Mouse (Mus musculus) stomach, postnatal 0 days (tissue): ENCODE data around the gene Olfr9. TPM values are rescaled to one million over a fixed set of nuclear protein-coding genes. Genes with fewer than 3 reads are reported as not detected.
"Not testable (repeated sequence)": the region's sequence is repeated elsewhere in the genome, so short reads cannot be mapped to it uniquely, and the experiment has no call there.

Experiments used
- ATAC-seq: fragments of 200-750 bp; cut with Nextera tagmentation; 2 replicates; pipeline ENCODE4 v1.8.0; 2017; ENCODE audit not compliant: low FRiP score, low TSS enrichment
- DNase-seq: peaks from one replicate; pipeline ENCODE4 v3.0.0-alpha.2; 2016; ENCODE audit warnings: low spot score
- H3K27ac ChIP-seq: fragments of 300-500 bp; sonication (generic); replicated peaks from 2 replicates; pipeline ENCODE4 v1.5.1; 2014; ENCODE audit warnings: mild to moderate bottlenecking, control low read depth
- H3K27me3 ChIP-seq: fragments of 300-500 bp; sonication (generic); 2 replicates; pipeline ENCODE4 v1.6.1; 2014; ENCODE audit warnings: low read length; ENCODE audit not compliant: control insufficient read depth, insufficient read depth
- H3K36me3 ChIP-seq: fragments of 300-500 bp; sonication (generic); 2 replicates; pipeline ENCODE4 v1.6.1; 2014; ENCODE audit warnings: low read length, mixed read lengths; ENCODE audit not compliant: control insufficient read depth, insufficient read depth
- H3K4me1 ChIP-seq: fragments of 300-500 bp; sonication (generic); replicated peaks from 2 replicates; pipeline ENCODE4 v1.6.1; 2014; ENCODE audit warnings: antibody characterized with exemption; ENCODE audit not compliant: control insufficient read depth, insufficient read depth
- H3K4me2 ChIP-seq: fragments of 300-500 bp; sonication (generic); replicated peaks from 2 replicates; pipeline ENCODE4 v1.6.1; 2014; ENCODE audit warnings: low read depth, mild to moderate bottlenecking, control low read depth, moderate library complexity
- H3K4me3 ChIP-seq: fragments of 300-500 bp; sonication (generic); 2 replicates; pipeline ENCODE4 v1.5.1; 2014; ENCODE audit warnings: low read depth, low read length, control low read depth
- H3K9ac ChIP-seq: fragments of 300-500 bp; sonication (generic); 2 replicates; pipeline ENCODE4 v1.6.1; 2014; ENCODE audit warnings: mild to moderate bottlenecking, low read length, control low read depth, mixed read lengths
- H3K9me3 ChIP-seq: fragments of 300-500 bp; sonication (generic); 2 replicates; pipeline ENCODE4 v1.6.1; 2016; ENCODE audit warnings: low read length; ENCODE audit not compliant: control insufficient read depth
- CTCF ChIP-seq: IDR thresholded peaks from 2 replicates; pipeline ENCODE4 v1.5.1; 2016; ENCODE audit warnings: antibody characterized with exemption, low read depth, mild to moderate bottlenecking, moderate library complexity
- EP300 ChIP-seq: optimal IDR thresholded peaks from 2 replicates; pipeline ENCODE3; 2016; ENCODE audit warnings: antibody characterized with exemption
- WGBS: fragments of 180-500 bp; shearing (Covaris S2); extraction: QIAGEN DNeasy Blood & Tissue Kit; methylation state at CpG from one replicate; pipeline ENCODE4 v1.1.7; 2014; 5-methylcytosine and 5-hydroxymethylcytosine counted together
- polyA plus RNA-seq: library from polyadenylated mRNA; unstranded; fragments of >200 nt; fragmentation: Nextera tagmentation; extraction: Ambion mirVana; gene quantifications from 2 replicates; pipeline ENCODE4 v1.2.1, GENCODE M21; 2015

Gene Olfr9
- polyA plus RNA-seq, result not detected in 2 replicates

DNA sequence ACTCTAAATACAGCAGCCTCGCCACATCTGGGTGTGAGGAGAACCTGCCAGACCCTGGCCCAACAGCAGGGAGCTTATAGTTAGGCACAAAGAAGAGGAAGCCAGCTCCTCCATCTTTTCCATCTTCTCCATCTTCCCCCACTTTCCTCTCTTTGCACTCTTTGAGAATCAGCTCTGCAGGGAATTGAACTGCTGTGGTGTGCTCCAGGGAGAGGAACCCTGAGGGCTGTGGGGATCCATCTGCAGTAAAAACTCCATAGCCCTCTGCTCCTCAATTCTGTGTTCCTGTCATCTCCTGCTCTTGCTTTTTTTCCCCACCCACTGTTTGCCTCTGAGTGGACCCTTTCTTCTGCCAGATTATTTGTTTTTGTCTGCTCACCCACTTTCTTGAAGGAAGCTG lies at the start of gene Olfr9:
Olfr9 (plus strand) TSS at position 301 of the 400 bp plus-strand sequence.
- H3K9me3 ChIP-seq, H3K27ac ChIP-seq, H3K4me1 ChIP-seq, H3K36me3 ChIP-seq, DNase-seq, H3K4me3 ChIP-seq, H3K4me2 ChIP-seq, H3K27me3 ChIP-seq, ATAC-seq, H3K9ac ChIP-seq: not testable (repeated sequence)
- WGBS, result 38% methylated on average over 1 of the region's 1 CpGs

GRCm38 (mm10) chr10:128940475-128941061 lies 48.7 kb upstream of the Olfr9 start:
- TF ChIP-seq CTCF, result no peak
- TF ChIP-seq EP300, result no peak
- Histone ChIP-seq H3K4me3 (no peak overlapping the region), H3K36me3 (no peaks in the 10 kb centered on the region), H3K9me3 (no peaks in the 10 kb centered on the region), H3K27ac (no peak overlapping the region), H3K9ac (no peak overlapping the region), H3K4me1 (no peaks in the 10 kb centered on the region), H3K4me2 (no peak overlapping the region), H3K27me3 (no peaks in the 10 kb centered on the region)
- 73% methylated on average over 10 of the region's 10 CpGs for WGBS
- DNase-seq (no peak), ATAC-seq (no peak)

- Histone ChIP-seq H3K4me2 (no peak overlapping the region), H3K4me3 (no peak overlapping the region), H3K27ac (no peak overlapping the region), H3K9me3 (no peaks in the 10 kb centered on the region), H3K36me3 (no peaks in the 10 kb centered on the region), H3K27me3 (no peaks in the 10 kb centered on the region; the same call in 1 of the 2 replicates), H3K9ac (no peak overlapping the region), H3K4me1 (no peaks in the 10 kb centered on the region)
- WGBS, result 21% methylated on average over 3 of the region's 3 CpGs
- peak; percentile 22; the same call in 1 of the 2 replicates for ATAC-seq
- peak; percentile 78 for TF ChIP-seq CTCF
- TF ChIP-seq EP300, result no peak
- no peak for DNase-seq
These were observed 43.6 kb upstream of the Olfr9 start for GRCm38 (mm10) chr10:128945675-128946074.

DNA sequence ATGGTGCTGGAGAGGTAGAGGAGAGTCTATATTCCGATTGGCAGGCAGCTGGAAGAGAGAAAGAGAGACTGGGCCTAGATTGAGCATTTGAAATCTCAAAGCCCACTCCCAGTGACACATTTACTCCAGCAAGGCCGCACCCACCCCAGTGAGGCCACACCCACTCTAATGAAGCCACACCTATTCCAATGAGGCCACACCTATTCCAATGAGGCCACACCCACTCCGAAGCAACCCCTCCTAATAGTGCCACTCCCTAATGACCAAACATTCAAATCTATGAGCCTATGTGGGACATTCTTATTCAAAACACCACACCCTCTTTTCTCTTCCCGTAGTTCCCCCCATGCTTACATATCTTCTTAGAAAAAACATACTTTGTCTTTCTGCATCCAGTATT lies 41.7 kb upstream of the Olfr9 start:
- WGBS, result 79% methylated on average over 4 of the region's 4 CpGs
- Histone ChIP-seq H3K9me3 (no peaks in the 10 kb centered on the region), H3K4me2 (no peak overlapping the region), H3K36me3 (no peaks in the 10 kb centered on the region), H3K4me1 (no peaks in the 10 kb centered on the region), H3K9ac (no peak overlapping the region), H3K4me3 (no peak overlapping the region), H3K27ac (no peak overlapping the region), H3K27me3 (no peaks in the 10 kb centered on the region; the same call in 1 of the 2 replicates)
- ATAC-seq, result no peak
- no peak for TF ChIP-seq CTCF
- TF ChIP-seq EP300, result no peak
- DNase-seq, result no peak

DNA sequence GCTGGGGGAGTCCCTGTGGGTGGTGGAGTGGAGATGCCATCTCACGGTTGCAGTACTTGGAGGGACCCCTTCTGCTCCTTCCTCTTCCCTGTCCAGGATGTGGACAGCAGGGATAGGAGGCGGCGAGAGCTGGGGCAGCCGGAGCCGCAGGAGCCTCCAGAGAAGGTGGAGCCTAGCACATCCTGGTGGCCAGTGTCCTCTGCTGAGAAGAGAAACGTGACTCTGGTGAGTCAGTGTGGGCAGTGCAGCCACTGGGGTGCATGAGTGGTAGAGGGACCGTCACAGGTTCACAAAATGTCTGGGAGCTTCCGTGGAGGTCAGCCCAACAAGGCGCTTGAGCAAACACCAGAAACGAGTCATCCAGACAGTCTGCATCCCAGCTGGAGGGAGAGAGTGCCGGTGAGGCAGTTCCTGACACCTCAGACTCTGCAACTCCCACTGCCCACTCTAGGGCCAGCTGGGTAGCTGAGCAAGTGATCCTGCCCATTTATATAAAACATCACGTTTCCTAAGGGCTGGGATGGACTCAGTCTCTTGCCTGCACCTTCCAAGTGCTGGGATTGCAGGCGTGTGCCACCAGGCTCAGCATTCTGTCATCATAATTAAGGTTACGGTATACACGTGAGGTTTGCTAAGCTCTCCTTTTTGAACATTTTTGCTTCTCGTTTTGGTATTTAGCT lies 38.9 kb upstream of the Olfr9 start:
- Histone ChIP-seq H3K4me2 (no peak overlapping the region), H3K4me3 (no peak overlapping the region), H3K4me1 (no peaks in the 10 kb centered on the region), H3K27ac (no peak overlapping the region), H3K36me3 (no peaks in the 10 kb centered on the region), H3K9me3 (no peaks in the 10 kb centered on the region), H3K27me3 (no peaks in the 10 kb centered on the region; the same call in 1 of the 2 replicates), H3K9ac (no peak overlapping the region)
- ATAC-seq, result peak; percentile 35; the same call in 1 of the 2 replicates
- no peak for TF ChIP-seq EP300
- 0 out of 2 replicates have a peak, but pooled peaks have one; percentile 10 for TF ChIP-seq CTCF
- WGBS, result 54% methylated on average over 14 of the region's 16 CpGs
- DNase-seq, result no peak

DNA sequence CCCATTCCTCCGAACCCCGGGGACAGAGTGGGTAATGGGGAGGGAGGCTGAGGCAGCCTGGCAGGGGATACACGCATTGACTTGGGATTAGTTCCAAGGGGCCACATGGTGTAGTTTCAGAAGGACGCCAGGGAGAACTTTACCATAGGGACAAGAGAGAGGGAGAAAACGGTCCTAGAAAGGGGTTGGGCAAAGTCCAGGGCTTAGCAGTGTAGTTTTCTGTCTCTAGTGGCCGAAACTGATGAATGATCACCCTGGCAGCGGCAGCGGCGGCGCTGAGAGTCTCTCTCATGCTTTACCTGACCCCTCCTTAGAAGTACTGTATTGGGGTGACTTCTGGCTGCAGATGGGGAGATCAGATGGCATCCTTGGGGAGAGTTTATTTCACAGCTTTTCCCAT lies 30.9 kb upstream of the Olfr9 start:
- Histone ChIP-seq H3K27me3 (no peaks in the 10 kb centered on the region), H3K36me3 (no peaks in the 10 kb centered on the region), H3K4me3 (no peak overlapping the region), H3K9me3 (no peaks in the 10 kb centered on the region), H3K27ac (no peak overlapping the region), H3K4me2 (no peak overlapping the region), H3K4me1 (no peaks in the 10 kb centered on the region), H3K9ac (no peak overlapping the region)
- TF ChIP-seq EP300 (no peak), CTCF (no peak)
- DNase-seq (no peak), ATAC-seq (no peak)
- WGBS, result 69% methylated on average over 10 of the region's 10 CpGs
